Mouse (Mus musculus) liver, embryonic 15.5 days (tissue): Measurements from ENCODE around the gene Klhl29. TPM values are rescaled to one million over a fixed set of nuclear protein-coding genes. Genes with fewer than 3 reads are reported as not detected.

Experiments used
- ATAC-seq: fragments of 200-750 bp; cut with Nextera tagmentation; 2 replicates; pipeline ENCODE4 v1.8.0; 2017; ENCODE audit warnings: moderate number of reproducible peaks, mild to moderate bottlenecking, moderate library complexity; ENCODE audit not compliant: insufficient read depth
- H3K27ac ChIP-seq: fragments of 300-500 bp; sonication (generic); replicated peaks from 2 replicates; pipeline ENCODE4 v1.5.1; 2015; ENCODE audit warnings: mild to moderate bottlenecking, inconsistent platforms
- H3K27me3 ChIP-seq: fragments of 300-500 bp; sonication (generic); 2 replicates; pipeline ENCODE4 v1.6.1; 2015; ENCODE audit warnings: mild to moderate bottlenecking, inconsistent platforms
- H3K36me3 ChIP-seq: fragments of 300-500 bp; sonication (generic); replicated peaks from 2 replicates; pipeline ENCODE4 v1.6.1; 2015; ENCODE audit warnings: moderate library complexity, mild to moderate bottlenecking, inconsistent platforms
- H3K4me1 ChIP-seq: fragments of 300-500 bp; sonication (generic); replicated peaks from 2 replicates; pipeline ENCODE4 v1.6.1; 2015; ENCODE audit warnings: inconsistent platforms
- H3K4me2 ChIP-seq: fragments of 300-500 bp; sonication (generic); 2 replicates; pipeline ENCODE4 v1.6.1; 2015; ENCODE audit warnings: moderate library complexity, mild to moderate bottlenecking, inconsistent platforms
- H3K4me3 ChIP-seq: fragments of 300-500 bp; sonication (generic); replicated peaks from 2 replicates; pipeline ENCODE4 v1.5.1; 2015; ENCODE audit warnings: mild to moderate bottlenecking, inconsistent platforms
- H3K9ac ChIP-seq: fragments of 300-500 bp; sonication (generic); 2 replicates; pipeline ENCODE4 v1.6.1; 2015; ENCODE audit warnings: moderate library complexity, mild to moderate bottlenecking, inconsistent platforms
- H3K9me3 ChIP-seq: fragments of 300-500 bp; sonication (generic); replicated peaks from 2 replicates; pipeline ENCODE4 v1.6.1; 2016; ENCODE audit warnings: inconsistent platforms
- WGBS: fragments of 180-500 bp; shearing (Covaris S2); methylation state at CpG from one replicate; pipeline ENCODE4 v1.1.7; 2015; ENCODE audit warnings: mixed read lengths; ENCODE audit not compliant: insufficient replicate concordance; 5-methylcytosine and 5-hydroxymethylcytosine counted together
- polyA plus RNA-seq: library from polyadenylated mRNA; unstranded; fragments of >200 nt; fragmentation: Nextera tagmentation; extraction: Ambion mirVana; gene quantifications from 2 replicates; pipeline ENCODE4 v1.2.1, GENCODE M21; 2015

Gene Klhl29
- polyA plus RNA-seq, 1 experiment from 2014 or later = 0.07 TPM

DNA sequence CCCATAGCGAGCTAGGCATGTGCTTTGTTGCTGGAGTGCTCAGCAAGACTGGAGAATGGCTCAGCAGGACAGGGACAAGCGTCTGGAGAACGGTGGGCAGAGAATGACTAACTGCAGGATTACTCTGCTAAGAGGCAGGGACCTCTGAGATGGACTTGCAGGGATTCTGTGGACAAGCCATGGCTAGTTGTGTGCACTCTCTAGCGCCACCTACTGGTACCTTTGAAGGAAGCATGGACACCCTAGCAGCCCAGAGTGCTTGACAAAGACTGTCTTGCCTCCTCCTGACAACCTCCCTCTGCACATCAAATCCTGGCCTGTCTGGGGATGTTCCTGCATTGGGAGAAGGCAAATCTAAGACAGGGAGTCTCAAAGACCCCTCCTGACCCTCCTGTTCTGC lies 239.2 kb downstream of the Klhl29 start:
- WGBS = 20% methylated on average over 4 of the region's 4 CpGs
- H3K4me3 ChIP-seq = no peak overlapping the region
- no peak for ATAC-seq
- no peaks in the 10 kb centered on the region for H3K4me1 ChIP-seq
- H3K27me3 ChIP-seq = no peaks in the 10 kb centered on the region
- no peaks in the 10 kb centered on the region for H3K9me3 ChIP-seq
- H3K36me3 ChIP-seq = no peaks in the 10 kb centered on the region
- H3K4me2 ChIP-seq = no peak overlapping the region
- no peak overlapping the region for H3K27ac ChIP-seq
- H3K9ac ChIP-seq = no peak overlapping the region

DNA sequence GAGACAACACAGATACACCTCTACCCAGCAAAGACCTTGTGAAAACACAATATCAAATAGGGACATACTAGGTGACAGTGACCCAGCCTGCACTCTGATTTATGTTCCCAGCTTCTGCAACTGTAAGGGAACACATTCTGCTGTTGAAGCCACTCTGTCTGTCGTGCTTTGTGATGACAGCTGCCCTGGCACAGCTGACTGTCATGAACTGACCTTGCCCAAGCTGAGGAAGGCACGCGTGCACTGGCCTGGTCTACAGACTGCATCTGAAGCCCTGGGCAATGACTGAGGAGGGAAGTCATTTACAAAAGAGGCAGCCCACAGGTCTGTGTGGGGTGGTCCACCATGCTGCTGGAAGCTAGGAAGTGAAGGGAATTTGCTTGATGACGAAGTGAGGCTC lies 246.3 kb downstream of the Klhl29 start:
- Histone ChIP-seq H3K27ac (no peak overlapping the region), H3K27me3 (no peaks in the 10 kb centered on the region), H3K36me3 (no peaks in the 10 kb centered on the region), H3K4me1 (no peaks in the 10 kb centered on the region), H3K4me2 (no peak overlapping the region), H3K4me3 (no peak overlapping the region), H3K9ac (no peak overlapping the region), H3K9me3 (no peaks in the 10 kb centered on the region)
- 61% methylated on average over 4 of the region's 4 CpGs for WGBS
- ATAC-seq = no peak

DNA sequence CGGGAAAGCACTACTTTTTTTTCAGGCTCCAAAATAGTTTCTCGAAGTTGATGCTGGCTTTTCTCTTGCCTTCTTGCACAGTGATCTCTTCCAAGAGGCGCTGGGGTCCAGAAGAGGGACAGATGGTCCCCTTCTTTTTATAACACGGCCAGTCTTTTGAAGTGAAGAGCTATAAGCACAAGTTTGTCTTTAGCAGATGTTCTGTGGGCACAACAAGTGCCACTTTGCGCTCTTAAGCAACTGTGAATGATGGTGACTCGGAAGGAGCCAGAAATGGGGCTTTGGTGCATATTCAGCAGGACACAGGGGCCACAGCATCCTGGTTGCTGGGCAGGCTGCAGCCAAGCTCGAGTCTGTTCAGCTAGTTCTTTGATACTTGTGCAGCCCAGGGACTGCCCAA lies 249.6 kb downstream of the Klhl29 start:
- no peak overlapping the region for H3K4me3 ChIP-seq
- no peaks in the 10 kb centered on the region for H3K4me1 ChIP-seq
- no peaks in the 10 kb centered on the region for H3K36me3 ChIP-seq
- no peak for ATAC-seq
- H3K9ac ChIP-seq = no peak overlapping the region
- no peaks in the 10 kb centered on the region for H3K9me3 ChIP-seq
- WGBS = 55% methylated on average over 7 of the region's 7 CpGs
- H3K4me2 ChIP-seq = no peak overlapping the region
- no peak overlapping the region for H3K27ac ChIP-seq
- H3K27me3 ChIP-seq = no peaks in the 10 kb centered on the region

DNA sequence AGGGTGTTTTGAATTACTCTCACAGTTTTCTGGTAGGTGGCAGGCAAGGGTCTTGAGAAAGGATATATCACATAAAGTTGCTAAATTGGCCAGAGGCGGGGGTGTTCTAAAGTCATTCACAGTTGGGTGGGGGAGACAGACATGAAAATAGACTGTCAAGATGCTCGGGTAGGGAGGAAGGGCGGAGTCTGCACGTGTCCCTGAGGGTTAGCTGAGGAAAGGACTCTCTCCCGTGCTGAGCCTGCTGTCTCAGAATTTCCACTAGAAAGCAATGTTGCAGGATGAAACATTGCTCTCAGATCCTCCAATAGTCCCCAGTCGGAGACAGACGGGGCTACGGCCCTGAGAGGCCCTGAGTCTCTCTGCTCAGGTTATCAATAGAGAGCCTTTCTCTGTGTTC lies 252.5 kb downstream of the Klhl29 start:
- Histone ChIP-seq H3K27me3 (no peaks in the 10 kb centered on the region), H3K27ac (no peak overlapping the region), H3K4me2 (no peak overlapping the region), H3K9me3 (no peaks in the 10 kb centered on the region), H3K4me1 (peaks cover 8% of the 10 kb centered on the region), H3K4me3 (no peak overlapping the region), H3K36me3 (no peaks in the 10 kb centered on the region), H3K9ac (no peak overlapping the region)
- ATAC-seq = no peak
- WGBS = 32% methylated on average over 8 of the region's 8 CpGs

DNA sequence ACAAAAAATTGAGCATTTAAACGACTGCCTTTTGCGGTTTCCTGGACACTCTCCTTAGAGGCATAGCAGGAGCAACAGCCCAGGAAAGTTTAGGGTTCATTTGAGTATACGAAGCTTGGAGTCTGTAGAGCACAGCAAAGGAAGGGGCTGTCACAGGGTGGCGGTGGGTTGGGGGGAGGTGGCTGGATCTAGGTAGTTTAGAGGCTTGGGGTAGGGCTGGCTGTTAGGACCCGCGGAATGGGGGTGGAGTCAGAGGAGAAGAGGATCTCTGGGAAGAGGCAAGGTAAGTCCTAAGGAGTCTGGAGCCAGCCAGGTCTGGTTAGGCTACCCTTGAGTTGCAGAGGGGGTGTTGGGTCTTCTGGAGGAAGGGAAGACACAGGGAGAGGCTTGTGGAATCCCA lies 255.2 kb downstream of the Klhl29 start:
- Histone ChIP-seq H3K27me3 (no peaks in the 10 kb centered on the region), H3K9ac (no peak overlapping the region), H3K36me3 (no peaks in the 10 kb centered on the region), H3K27ac (no peak overlapping the region), H3K9me3 (no peaks in the 10 kb centered on the region), H3K4me2 (peak overlapping the region; percentile 33), H3K4me1 (peaks cover 8% of the 10 kb centered on the region), H3K4me3 (no peak overlapping the region)
- 24% methylated on average over 6 of the region's 6 CpGs for WGBS
- no peak for ATAC-seq

DNA sequence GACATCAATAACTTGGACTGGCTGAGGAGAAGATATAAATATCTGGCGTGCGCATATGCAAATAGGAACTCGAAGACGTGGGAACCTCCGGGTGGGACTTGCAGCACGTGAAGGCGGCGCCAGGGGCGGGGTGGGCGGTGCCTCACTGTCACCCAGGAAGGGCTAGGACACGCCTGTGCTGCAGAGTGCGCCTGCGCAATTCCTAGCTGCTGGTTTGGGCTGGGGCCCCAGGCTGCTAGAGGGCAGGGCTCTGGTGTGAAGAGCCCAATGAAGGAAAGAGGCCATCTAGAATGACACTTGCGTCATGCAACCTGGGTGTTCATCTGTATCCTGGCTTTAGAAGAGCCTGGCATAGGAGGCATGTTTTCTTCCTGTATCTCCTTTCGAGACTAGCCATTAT lies 255.8 kb downstream of the Klhl29 start:
- no peaks in the 10 kb centered on the region for H3K36me3 ChIP-seq
- peak; percentile 74 for ATAC-seq
- no peaks in the 10 kb centered on the region for H3K27me3 ChIP-seq
- 11% methylated on average over 15 of the region's 15 CpGs for WGBS
- no peak overlapping the region for H3K4me3 ChIP-seq
- no peaks in the 10 kb centered on the region for H3K9me3 ChIP-seq
- H3K4me2 ChIP-seq = peak overlapping the region; percentile 33
- H3K9ac ChIP-seq = no peak overlapping the region
- no peak overlapping the region for H3K27ac ChIP-seq
- H3K4me1 ChIP-seq = peaks cover 8% of the 10 kb centered on the region

DNA sequence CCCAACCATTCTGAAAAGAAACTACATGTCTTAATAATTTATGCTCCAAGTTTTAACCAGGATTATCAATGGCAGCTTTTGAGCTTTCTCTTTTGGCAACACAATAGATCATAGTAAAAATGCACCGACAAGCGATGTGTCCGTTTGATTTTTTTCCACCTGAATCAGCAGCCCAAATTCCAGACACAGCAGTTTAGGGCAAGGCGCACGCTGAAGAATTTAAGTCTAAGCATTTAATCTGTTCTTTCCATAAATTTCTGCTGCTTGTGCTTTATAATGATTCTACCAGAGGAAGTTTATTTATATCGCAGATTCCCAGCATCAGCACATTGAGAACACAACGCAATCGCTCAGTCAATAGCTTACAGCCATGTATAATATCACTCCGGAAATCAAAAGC lies 256.2 kb downstream of the Klhl29 start:
- H3K9me3 ChIP-seq = no peaks in the 10 kb centered on the region
- no peak overlapping the region for H3K4me3 ChIP-seq
- ATAC-seq = no peak
- peak overlapping the region; percentile 33 for H3K4me2 ChIP-seq
- H3K4me1 ChIP-seq = peaks cover 8% of the 10 kb centered on the region
- no peaks in the 10 kb centered on the region for H3K27me3 ChIP-seq
- no peak overlapping the region for H3K27ac ChIP-seq
- WGBS = 50% methylated on average over 9 of the region's 9 CpGs
- H3K36me3 ChIP-seq = no peaks in the 10 kb centered on the region
- no peak overlapping the region for H3K9ac ChIP-seq

DNA sequence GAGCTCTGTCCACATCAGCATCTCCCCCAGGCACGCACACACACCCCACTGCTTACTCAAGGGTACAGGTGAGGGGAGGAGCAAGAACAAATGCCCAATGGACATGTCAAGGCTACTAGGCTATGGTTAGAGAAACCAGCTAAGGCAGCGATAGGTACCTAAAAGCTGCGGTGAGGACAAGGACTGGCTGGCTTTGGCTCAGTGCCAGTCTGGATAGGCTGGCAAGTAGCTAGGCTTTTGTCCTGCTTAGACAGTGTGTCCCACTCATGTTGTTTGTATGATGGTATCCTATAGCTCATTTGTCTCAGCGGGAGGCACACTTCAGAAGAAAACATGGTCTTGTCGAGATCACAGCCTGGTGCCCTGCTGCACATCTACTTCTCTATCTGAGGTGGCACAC lies 258.9 kb downstream of the Klhl29 start:
- Histone ChIP-seq H3K36me3 (no peaks in the 10 kb centered on the region), H3K27me3 (no peaks in the 10 kb centered on the region), H3K4me1 (peaks cover 8% of the 10 kb centered on the region), H3K4me3 (no peak overlapping the region), H3K27ac (no peak overlapping the region), H3K9me3 (no peaks in the 10 kb centered on the region), H3K4me2 (no peak overlapping the region), H3K9ac (no peak overlapping the region)
- 72% methylated on average over 5 of the region's 5 CpGs for WGBS
- ATAC-seq = no peak

DNA sequence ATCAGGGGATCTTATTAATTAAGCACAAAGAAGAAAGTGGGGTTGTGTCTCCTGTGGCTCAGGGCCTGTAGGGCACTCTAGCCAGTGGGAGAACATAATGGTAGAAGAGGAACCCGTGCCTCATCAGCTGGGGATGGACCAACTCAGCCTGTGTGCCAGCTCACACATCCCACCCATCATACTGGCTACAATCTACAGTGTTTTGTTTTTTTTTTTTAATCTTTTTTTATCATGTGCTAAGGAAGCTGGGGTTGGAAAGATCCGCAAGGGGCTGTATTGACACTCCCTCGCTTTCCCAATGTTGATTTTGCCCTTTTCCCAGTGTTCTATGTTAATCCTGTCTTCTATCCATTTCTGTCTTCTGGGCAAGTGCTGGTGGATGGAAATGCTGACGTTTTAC lies 260.9 kb downstream of the Klhl29 start:
- WGBS = 43% methylated on average over 4 of the region's 4 CpGs
- Histone ChIP-seq H3K4me2 (no peak overlapping the region), H3K4me1 (peaks cover 2% of the 10 kb centered on the region), H3K9ac (no peak overlapping the region), H3K9me3 (no peaks in the 10 kb centered on the region), H3K27ac (no peak overlapping the region), H3K4me3 (no peak overlapping the region), H3K27me3 (no peaks in the 10 kb centered on the region), H3K36me3 (no peaks in the 10 kb centered on the region)
- no peak for ATAC-seq

DNA sequence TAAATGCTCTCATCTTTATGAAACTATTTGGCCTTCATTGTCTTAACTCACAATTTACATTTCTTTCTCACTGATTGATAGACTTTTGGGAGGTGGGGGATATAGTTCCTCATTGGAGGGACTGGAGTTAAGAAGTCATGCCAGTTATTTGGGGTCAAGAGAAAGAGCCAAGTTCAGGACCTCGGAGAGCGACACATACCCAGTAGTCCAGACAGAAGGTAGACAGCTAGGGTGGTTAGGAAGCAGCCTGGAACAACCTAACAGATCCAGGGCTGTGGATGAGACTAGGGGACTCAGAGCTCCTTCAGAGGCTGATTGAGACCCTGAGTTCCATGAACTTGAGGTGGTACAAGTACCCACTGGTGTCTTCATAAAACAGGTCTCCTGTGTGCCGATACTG lies 264.1 kb downstream of the Klhl29 start:
- whole genome bisulfite sequencing = 49% methylated on average over 3 of the region's 3 CpGs
- no peak overlapping the region for H3K27ac ChIP-seq
- H3K4me3 ChIP-seq = no peak overlapping the region
- no peaks in the 10 kb centered on the region for H3K9me3 ChIP-seq
- no peak overlapping the region for H3K9ac ChIP-seq
- no peak overlapping the region for H3K4me2 ChIP-seq
- H3K4me1 ChIP-seq = no peaks in the 10 kb centered on the region
- ATAC-seq = no peak
- H3K27me3 ChIP-seq = no peaks in the 10 kb centered on the region
- H3K36me3 ChIP-seq = no peaks in the 10 kb centered on the region

DNA sequence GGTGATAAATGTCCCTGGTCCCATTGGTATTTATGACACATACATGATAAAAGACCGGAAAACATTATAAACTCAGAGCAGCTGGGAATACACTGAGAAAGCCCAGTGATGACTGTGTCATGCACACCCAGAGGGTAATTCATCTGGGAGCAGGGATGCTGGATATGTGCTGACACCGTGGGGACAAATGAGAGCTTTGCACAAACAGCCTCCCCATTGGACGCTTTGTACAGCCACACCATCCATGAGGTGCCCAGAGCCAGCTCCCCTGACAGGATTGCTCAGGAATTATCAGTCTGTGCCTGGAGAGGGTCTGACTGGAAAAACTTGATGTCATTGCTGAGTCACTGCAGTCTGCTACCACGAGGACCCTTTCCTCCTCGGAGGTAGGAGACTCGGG lies 266.9 kb downstream of the Klhl29 start:
- no peaks in the 10 kb centered on the region for H3K27me3 ChIP-seq
- WGBS = 60% methylated on average over 6 of the region's 6 CpGs
- no peak overlapping the region for H3K4me2 ChIP-seq
- no peaks in the 10 kb centered on the region for H3K9me3 ChIP-seq
- no peak for ATAC-seq
- no peak overlapping the region for H3K9ac ChIP-seq
- H3K36me3 ChIP-seq = no peaks in the 10 kb centered on the region
- H3K27ac ChIP-seq = no peak overlapping the region
- no peak overlapping the region for H3K4me3 ChIP-seq
- no peaks in the 10 kb centered on the region for H3K4me1 ChIP-seq

DNA sequence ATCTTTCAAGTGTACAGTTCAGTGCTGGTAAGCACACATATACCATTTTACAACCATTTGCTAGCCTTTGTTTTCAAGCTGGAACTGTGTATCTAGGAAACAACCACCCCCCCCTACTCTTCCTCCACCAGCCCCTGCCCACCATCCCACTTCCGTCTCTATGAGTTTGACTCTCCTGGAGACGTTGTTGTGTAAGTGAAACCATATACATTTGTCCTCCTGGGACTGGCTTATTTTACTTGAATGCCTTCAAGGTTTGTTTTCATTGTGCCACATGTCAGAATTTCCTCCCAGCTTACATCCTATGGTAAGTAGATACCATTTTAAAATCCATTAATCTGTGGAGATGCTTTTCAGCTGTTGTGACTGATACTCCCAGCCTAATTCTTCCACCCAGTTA lies 267.7 kb downstream of the Klhl29 start:
- H3K4me3 ChIP-seq = no peak overlapping the region
- no peak overlapping the region for H3K27ac ChIP-seq
- no peaks in the 10 kb centered on the region for H3K9me3 ChIP-seq
- 60% methylated on average over 2 of the region's 2 CpGs for WGBS
- no peak overlapping the region for H3K4me2 ChIP-seq
- no peaks in the 10 kb centered on the region for H3K36me3 ChIP-seq
- H3K27me3 ChIP-seq = no peaks in the 10 kb centered on the region
- ATAC-seq = no peak
- H3K4me1 ChIP-seq = no peaks in the 10 kb centered on the region
- no peak overlapping the region for H3K9ac ChIP-seq
